Mouse (Mus musculus) cerebellum, adult 2 months (tissue): Measurements from ENCODE around the gene Vopp1. TPM values are rescaled to one million over a fixed set of nuclear protein-coding genes. Genes with fewer than 3 reads are reported as not detected.

Experiments
- DNase-seq, 2 experiments: peaks; one replicate each; pipeline ENCODE4 v3.0.0; 2021
- H3K27ac ChIP-seq: fragments of 200-500 bp; 2 replicates; pipeline ENCODE4 v1.5.1; 2012; ENCODE audit warnings: low read length, control low read depth, inconsistent platforms; ENCODE audit not compliant: insufficient read depth
- H3K27me3 ChIP-seq: fragments of 200-500 bp; 2 replicates; pipeline ENCODE4 v1.6.1; 2012; ENCODE audit warnings: inconsistent platforms, mild to moderate bottlenecking, low read length, moderate library complexity; ENCODE audit not compliant: control insufficient read depth, insufficient read depth
- H3K4me1 ChIP-seq: fragments of 200-500 bp; 2 replicates; pipeline ENCODE4 v1.6.1; 2011; ENCODE audit warnings: low read length; ENCODE audit not compliant: control insufficient read depth, insufficient read depth
- H3K4me3 ChIP-seq: fragments of 200-500 bp; replicated peaks from 2 replicates; pipeline ENCODE3; 2011; ENCODE audit warnings: mild to moderate bottlenecking, low read depth, low read length, control low read depth; ENCODE audit not compliant: insufficient read depth
- CTCF ChIP-seq: fragments of 200-500 bp; IDR thresholded peaks from 2 replicates; pipeline ENCODE4 v1.5.1; 2011; ENCODE audit warnings: low read depth, mild to moderate bottlenecking, control low read depth, low read length, moderate library complexity, borderline replicate concordance; ENCODE audit not compliant: insufficient read depth
- POLR2A ChIP-seq: fragments of 200-500 bp; IDR thresholded peaks from 2 replicates; pipeline ENCODE4 v1.6.1; 2011; ENCODE audit warnings: low read length, control low read depth, borderline replicate concordance; ENCODE audit not compliant: insufficient read depth
- WGBS: fragments of 180-500 bp; shearing (Covaris S2); methylation state at CpG from one replicate; pipeline ENCODE4 v1.1.7; 2018; 5-methylcytosine and 5-hydroxymethylcytosine counted together
- polyA plus RNA-seq: library from polyadenylated mRNA; depleted of rRNA; stranded (reverse); fragments of >200 nt; gene quantifications from 2 replicates; pipeline ENCODE4 v1.2.3, GENCODE M21; 2012

Vopp1 gene
- polyA plus RNA-seq, 1 experiment = 33.2 TPM

GRCm38 (mm10) chr6:57770467-57771190 is 54.3 kb downstream of the Vopp1 start:
- Histone ChIP-seq H3K4me3 (no peak overlapping the region), H3K4me1 (no peaks in the 10 kb centered on the region), H3K27ac (no peak overlapping the region), H3K27me3 (no peaks in the 10 kb centered on the region)
- TF ChIP-seq POLR2A (no peak), CTCF (no peak)
- DNase-seq = no peak
- WGBS = 91% methylated on average over 1 of the region's 1 CpGs

GRCm38 (mm10) chr6:57768948-57769525 is 55.9 kb downstream of the Vopp1 start:
- TF ChIP-seq CTCF (no peak), POLR2A (no peak)
- Histone ChIP-seq H3K4me3 (no peak overlapping the region), H3K4me1 (peaks cover 2% of the 10 kb centered on the region; the same call in 1 of the 2 replicates), H3K27me3 (no peaks in the 10 kb centered on the region), H3K27ac (no peak overlapping the region)
- no peak for DNase-seq
- WGBS = 95% methylated on average over 7 of the region's 7 CpGs

- no peak for TF ChIP-seq POLR2A
- H3K4me1 ChIP-seq = peaks cover 2% of the 10 kb centered on the region; the same call in 1 of the 2 replicates
- no peak for DNase-seq
- WGBS = 85% methylated on average over 8 of the region's 8 CpGs
- no peak overlapping the region for H3K27ac ChIP-seq
- H3K4me3 ChIP-seq = no peak overlapping the region
- no peaks in the 10 kb centered on the region for H3K27me3 ChIP-seq
Measured at GRCm38 (mm10) chr6:57767112-57767868, 57.7 kb downstream of the Vopp1 start.

GRCm38 (mm10) chr6:57766287-57766686 is 58.7 kb downstream of the Vopp1 start:
- TF ChIP-seq POLR2A (no peak), CTCF (no peak)
- H3K27ac ChIP-seq = no peak overlapping the region
- no peak for DNase-seq
- no peak overlapping the region for H3K4me3 ChIP-seq
- peaks cover 2% of the 10 kb centered on the region; the same call in 1 of the 2 replicates for H3K4me1 ChIP-seq
- WGBS = 97% methylated on average over 1 of the region's 1 CpGs
- no peaks in the 10 kb centered on the region for H3K27me3 ChIP-seq

- Histone ChIP-seq H3K4me3 (no peak overlapping the region), H3K4me1 (peaks cover 2% of the 10 kb centered on the region; the same call in 1 of the 2 replicates), H3K27me3 (no peaks in the 10 kb centered on the region), H3K27ac (no peak overlapping the region)
- WGBS = 40% methylated on average over 3 of the region's 3 CpGs
- DNase-seq = peak; percentile 31 to 37
- TF ChIP-seq CTCF (no peak), POLR2A (no peak)
Measured at GRCm38 (mm10) chr6:57765095-57765878, 59.7 kb downstream of the Vopp1 start.

- H3K27ac ChIP-seq = no peak overlapping the region
- TF ChIP-seq POLR2A (no peak), CTCF (no peak)
- no peak overlapping the region for H3K4me3 ChIP-seq
- no peaks in the 10 kb centered on the region for H3K27me3 ChIP-seq
- no peak for DNase-seq
- peaks cover 2% of the 10 kb centered on the region; the same call in 1 of the 2 replicates for H3K4me1 ChIP-seq
Measured at GRCm38 (mm10) chr6:57763054-57763453, 61.9 kb downstream of the Vopp1 start.

GRCm38 (mm10) chr6:57753962-57754759 is 70.8 kb downstream of the Vopp1 start:
- WGBS = 95% methylated on average over 9 of the region's 9 CpGs
- Histone ChIP-seq H3K4me3 (no peak overlapping the region), H3K27me3 (no peaks in the 10 kb centered on the region), H3K4me1 (no peaks in the 10 kb centered on the region), H3K27ac (no peak overlapping the region)
- no peak for DNase-seq
- TF ChIP-seq POLR2A (no peak), CTCF (no peak)
